Mouse (Mus musculus) liver, embryonic 12.5 days (tissue): Measurements from ENCODE around the gene Scaf8. TPM values are rescaled to one million over a fixed set of nuclear protein-coding genes. Genes with fewer than 3 reads are reported as not detected.

Experiments used
- ATAC-seq: fragments of 200-750 bp; cut with Nextera tagmentation; 2 replicates; pipeline ENCODE4 v1.8.0; 2017; ENCODE audit warnings: moderate number of reproducible peaks, mild to moderate bottlenecking, moderate library complexity
- H3K27ac ChIP-seq: fragments of 300-500 bp; sonication (generic); 2 replicates; pipeline ENCODE4 v1.5.1; 2016; ENCODE audit warnings: mild to moderate bottlenecking
- H3K27me3 ChIP-seq: fragments of 300-500 bp; sonication (generic); replicated peaks from 2 replicates; pipeline ENCODE4 v1.6.1; 2016; ENCODE audit warnings: mild to moderate bottlenecking, moderate library complexity
- H3K36me3 ChIP-seq: fragments of 300-500 bp; sonication (generic); 2 replicates; pipeline ENCODE4 v1.6.1; 2016; ENCODE audit warnings: mild to moderate bottlenecking, moderate library complexity
- H3K4me1 ChIP-seq: fragments of 300-500 bp; sonication (generic); 2 replicates; pipeline ENCODE4 v1.6.1; 2016
- H3K4me2 ChIP-seq: fragments of 300-500 bp; sonication (generic); 2 replicates; pipeline ENCODE4 v1.6.1; 2016; ENCODE audit warnings: mild to moderate bottlenecking, moderate library complexity
- H3K4me3 ChIP-seq: fragments of 300-500 bp; sonication (generic); 2 replicates; pipeline ENCODE4 v1.5.1; 2016; ENCODE audit warnings: mild to moderate bottlenecking, moderate library complexity
- H3K9ac ChIP-seq: fragments of 300-500 bp; sonication (generic); 2 replicates; pipeline ENCODE4 v1.6.1; 2016; ENCODE audit warnings: mild to moderate bottlenecking, moderate library complexity
- H3K9me3 ChIP-seq: fragments of 300-500 bp; sonication (generic); replicated peaks from 2 replicates; pipeline ENCODE4 v1.6.1; 2016; ENCODE audit warnings: mild to moderate bottlenecking, moderate library complexity
- WGBS: fragments of 180-500 bp; shearing (Covaris S2); methylation state at CpG from one replicate; pipeline ENCODE4 v1.1.7; 2016; ENCODE audit not compliant: insufficient replicate concordance; 5-methylcytosine and 5-hydroxymethylcytosine counted together
- polyA plus RNA-seq: library from polyadenylated mRNA; unstranded; fragments of >200 nt; fragmentation: Nextera tagmentation; extraction: Ambion mirVana; gene quantifications from 2 replicates; pipeline ENCODE4 v1.2.1, GENCODE M21; 2016

Scaf8 gene
- polyA plus RNA-seq, 1 experiment from 2014 or later: 15.8 TPM

DNA sequence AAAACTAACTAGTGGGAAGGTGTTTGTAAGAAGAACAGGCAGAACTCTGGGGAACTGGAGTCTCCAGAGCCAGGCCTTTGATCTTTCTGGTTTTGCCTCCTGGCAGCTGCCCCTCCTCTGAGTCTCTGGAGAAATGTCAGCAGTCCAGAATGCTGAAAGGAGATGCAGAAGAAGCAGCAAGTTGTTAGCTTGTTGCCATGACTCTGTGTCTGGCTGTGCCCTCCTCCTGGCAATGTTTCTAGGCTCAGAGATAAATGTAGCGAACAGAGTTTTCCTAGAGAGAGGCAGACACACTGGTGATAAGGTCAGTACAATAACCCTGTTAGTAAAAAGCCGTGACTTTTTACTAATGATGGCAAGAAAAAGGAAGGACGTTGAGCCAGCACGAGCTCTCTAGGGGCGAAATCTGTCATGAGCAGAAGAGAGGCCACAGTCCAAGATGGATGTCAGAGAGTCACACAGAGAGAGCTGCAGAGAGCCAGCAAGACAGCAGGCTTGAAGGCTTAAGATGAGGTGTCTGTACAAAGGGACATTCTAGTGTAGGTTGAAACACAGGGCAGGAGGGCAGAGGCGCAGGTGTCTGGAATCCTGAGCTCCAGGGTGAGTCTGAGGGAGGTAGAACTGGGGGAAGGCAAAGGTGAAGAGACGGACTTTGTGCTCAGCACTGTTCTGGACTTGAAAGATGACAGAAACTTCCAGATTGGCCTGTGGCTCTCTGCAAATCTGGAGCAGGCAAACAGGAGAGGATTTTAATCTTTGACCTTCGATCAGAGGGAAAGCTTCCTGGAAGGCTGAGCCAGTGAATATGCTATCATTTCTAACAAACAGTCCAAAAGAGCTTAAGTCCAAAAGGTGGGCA, 130.3 kb downstream of the Scaf8 start:
- no peak overlapping the region for H3K4me3 ChIP-seq
- no peak for ATAC-seq
- 71% methylated on average over 8 of the region's 8 CpGs for WGBS
- H3K27ac ChIP-seq: no peak overlapping the region
- H3K9ac ChIP-seq: no peak overlapping the region
- no peaks in the 10 kb centered on the region for H3K27me3 ChIP-seq
- peaks cover 7% of the 10 kb centered on the region; the same call in 1 of the 2 replicates for H3K36me3 ChIP-seq
- H3K4me1 ChIP-seq: peaks cover 25% of the 10 kb centered on the region
- H3K9me3 ChIP-seq: no peaks in the 10 kb centered on the region
- H3K4me2 ChIP-seq: no peak overlapping the region

DNA sequence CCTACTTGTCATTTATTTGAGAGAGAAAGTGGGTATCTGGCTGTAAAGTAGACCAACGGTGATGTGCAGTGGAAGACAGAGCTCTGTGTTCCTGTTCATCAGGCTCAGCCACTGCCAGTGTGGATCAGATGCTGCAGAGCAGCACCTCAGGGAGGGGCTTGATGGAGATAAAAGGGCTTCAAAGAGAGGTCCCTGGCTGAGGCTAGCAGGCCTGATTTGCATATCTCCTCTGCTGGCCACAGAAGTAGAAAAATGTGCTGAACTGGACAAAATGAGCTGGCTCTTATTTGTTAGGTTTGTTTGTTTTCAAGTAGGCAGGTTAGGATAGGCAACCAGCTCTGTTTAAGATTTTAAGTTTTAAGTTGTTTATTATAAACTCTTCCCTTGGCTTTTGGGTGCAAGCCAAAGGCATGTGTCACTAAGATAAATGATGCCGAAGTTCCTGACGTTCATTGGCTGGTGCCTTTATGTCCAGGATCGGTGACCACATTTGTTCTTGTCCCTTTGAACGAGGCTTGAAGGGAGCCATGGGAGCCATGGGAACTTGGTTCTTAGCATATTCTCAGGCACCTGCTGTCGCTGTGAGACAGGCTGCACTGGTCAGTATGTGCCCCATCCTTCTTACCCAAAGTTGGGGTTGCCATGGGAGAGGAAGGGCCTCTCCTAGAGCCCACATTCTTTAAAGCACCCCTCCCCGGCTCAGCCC, 132.0 kb downstream of the Scaf8 start:
- peaks cover 25% of the 10 kb centered on the region for H3K4me1 ChIP-seq
- no peak overlapping the region for H3K27ac ChIP-seq
- H3K4me3 ChIP-seq: no peak overlapping the region
- H3K4me2 ChIP-seq: no peak overlapping the region
- ATAC-seq: no peak
- no peaks in the 10 kb centered on the region for H3K27me3 ChIP-seq
- H3K36me3 ChIP-seq: peaks cover 7% of the 10 kb centered on the region; the same call in 1 of the 2 replicates
- H3K9ac ChIP-seq: no peak overlapping the region
- WGBS: 65% methylated on average over 7 of the region's 7 CpGs
- no peaks in the 10 kb centered on the region for H3K9me3 ChIP-seq

Other genes with a start within 250 kb of the Scaf8 start
- gene Tiam2, start 211.6 kb downstream of the Scaf8 start, polyA plus RNA-seq: 1.3 and 1.6 TPM in 2 replicates